Mouse (Mus musculus) neural tube, embryonic 15.5 days (tissue): ENCODE data around the gene Col24a1. TPM values are rescaled to one million over a fixed set of nuclear protein-coding genes. Genes with fewer than 3 reads are reported as not detected.

Experiments used
- ATAC-seq: fragments of 200-750 bp; cut with Nextera tagmentation; 2 replicates; pipeline ENCODE4 v1.8.0; 2017; ENCODE audit warnings: mild to moderate bottlenecking, moderate TSS enrichment, moderate library complexity; ENCODE audit not compliant: low FRiP score
- H3K27ac ChIP-seq: fragments of 300-500 bp; sonication (generic); replicated peaks from 2 replicates; pipeline ENCODE4 v1.5.1; 2015; ENCODE audit warnings: mild to moderate bottlenecking, inconsistent platforms
- H3K27me3 ChIP-seq: fragments of 300-500 bp; sonication (generic); replicated peaks from 2 replicates; pipeline ENCODE4 v1.6.1; 2015; ENCODE audit warnings: inconsistent platforms
- H3K36me3 ChIP-seq: fragments of 300-500 bp; sonication (generic); 2 replicates; pipeline ENCODE4 v1.6.1; 2015; ENCODE audit warnings: inconsistent platforms
- H3K4me1 ChIP-seq: fragments of 300-500 bp; sonication (generic); 2 replicates; pipeline ENCODE4 v1.6.1; 2015; ENCODE audit warnings: inconsistent platforms
- H3K4me2 ChIP-seq: fragments of 300-500 bp; sonication (generic); 2 replicates; pipeline ENCODE4 v1.6.1; 2015; ENCODE audit warnings: inconsistent platforms, mild to moderate bottlenecking, moderate library complexity
- H3K4me3 ChIP-seq: fragments of 300-500 bp; sonication (generic); replicated peaks from 2 replicates; pipeline ENCODE4 v1.5.1; 2015; ENCODE audit warnings: mild to moderate bottlenecking, inconsistent platforms
- H3K9ac ChIP-seq: fragments of 300-500 bp; sonication (generic); replicated peaks from 2 replicates; pipeline ENCODE4 v1.6.1; 2015; ENCODE audit warnings: mild to moderate bottlenecking, inconsistent platforms
- H3K9me3 ChIP-seq: fragments of 300-500 bp; sonication (generic); replicated peaks from 2 replicates; pipeline ENCODE4 v1.6.1; 2016; ENCODE audit warnings: inconsistent platforms
- WGBS: fragments of 180-500 bp; shearing (Covaris S2); methylation state at CpG from one replicate; pipeline ENCODE4 v1.1.7; 2015; ENCODE audit warnings: mixed read lengths; 5-methylcytosine and 5-hydroxymethylcytosine counted together
- polyA plus RNA-seq: library from polyadenylated mRNA; unstranded; fragments of >200 nt; fragmentation: Nextera tagmentation; extraction: Ambion mirVana; gene quantifications from 2 replicates; pipeline ENCODE4 v1.2.1, GENCODE M21; 2015

The Col24a1 gene
- polyA plus RNA-seq, 1 experiment from 2014 or later = 1.5 TPM

GRCm38 (mm10) chr3:145576876-145577275, 284.6 kb downstream of the Col24a1 start:
- no peaks in the 10 kb centered on the region for H3K9me3 ChIP-seq
- peak; percentile 16; the same call in 1 of the 2 replicates for ATAC-seq
- peak overlapping the region; percentile 94 for H3K4me3 ChIP-seq
- peaks cover 24% of the 10 kb centered on the region for H3K36me3 ChIP-seq
- H3K4me1 ChIP-seq = peaks cover 19% of the 10 kb centered on the region
- peak overlapping the region; percentile 88 for H3K4me2 ChIP-seq
- WGBS = 35% methylated on average over 15 of the region's 15 CpGs
- no peak overlapping the region for H3K27ac ChIP-seq
- H3K9ac ChIP-seq = peak overlapping the region; percentile 67
- no peaks in the 10 kb centered on the region for H3K27me3 ChIP-seq

GRCm38 (mm10) chr3:145583043-145583442, 290.8 kb downstream of the Col24a1 start:
- Histone ChIP-seq H3K36me3 (peaks cover 60% of the 10 kb centered on the region), H3K27ac (no peak overlapping the region), H3K4me2 (no peak overlapping the region), H3K9ac (no peak overlapping the region), H3K27me3 (no peaks in the 10 kb centered on the region), H3K4me3 (no peak overlapping the region), H3K4me1 (peaks cover 3% of the 10 kb centered on the region), H3K9me3 (no peaks in the 10 kb centered on the region)
- no peak for ATAC-seq
- 91% methylated on average over 4 of the region's 4 CpGs for WGBS

DNA sequence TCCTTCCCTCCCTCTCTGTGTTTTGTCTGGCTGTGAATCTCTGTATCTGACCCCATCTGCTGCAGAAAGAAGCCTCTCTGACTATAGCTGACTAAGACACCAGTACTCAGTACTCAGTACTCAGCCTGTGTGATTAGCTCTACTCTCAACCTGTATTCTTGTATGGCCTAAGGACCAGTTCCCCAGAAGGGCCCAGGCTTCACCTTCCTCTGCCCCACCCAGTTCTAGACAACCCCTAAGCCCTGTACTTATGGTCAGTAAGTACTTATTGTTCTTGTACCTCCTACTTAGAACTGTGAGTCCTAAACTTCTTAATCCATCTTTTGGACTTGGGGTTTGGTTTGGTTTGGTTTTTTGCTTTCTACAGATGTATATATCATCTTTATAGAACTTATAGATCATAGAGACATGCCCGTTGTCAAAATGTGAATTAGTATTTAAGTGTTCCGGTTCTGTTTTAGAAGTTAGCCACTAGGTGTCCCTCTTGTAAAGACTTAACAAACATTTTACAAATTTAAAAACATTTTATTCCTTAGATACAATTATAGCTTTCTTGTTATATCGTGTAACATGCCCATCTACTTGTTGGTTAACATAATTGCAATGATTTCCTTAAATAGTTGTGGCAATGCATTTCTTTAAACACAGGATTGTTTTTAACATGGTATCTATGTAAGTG, 291.4 kb downstream of the Col24a1 start:
- no peak overlapping the region for H3K4me3 ChIP-seq
- H3K4me2 ChIP-seq = no peak overlapping the region
- H3K9me3 ChIP-seq = no peaks in the 10 kb centered on the region
- H3K27ac ChIP-seq = no peak overlapping the region
- WGBS = 64% methylated on average over 3 of the region's 3 CpGs
- peaks cover 54% of the 10 kb centered on the region for H3K36me3 ChIP-seq
- no peak for ATAC-seq
- H3K4me1 ChIP-seq = no peaks in the 10 kb centered on the region
- H3K27me3 ChIP-seq = no peaks in the 10 kb centered on the region
- H3K9ac ChIP-seq = no peak overlapping the region

- Histone ChIP-seq H3K36me3 (peaks cover 59% of the 10 kb centered on the region), H3K4me3 (no peak overlapping the region), H3K9ac (no peak overlapping the region), H3K9me3 (no peaks in the 10 kb centered on the region), H3K27ac (no peak overlapping the region), H3K27me3 (no peaks in the 10 kb centered on the region), H3K4me1 (no peaks in the 10 kb centered on the region), H3K4me2 (no peak overlapping the region)
- ATAC-seq = no peak
- 83% methylated on average over 4 of the region's 4 CpGs for WGBS
Measured at GRCm38 (mm10) chr3:145590562-145590961, 298.3 kb downstream of the Col24a1 start.

- no peak overlapping the region for H3K27ac ChIP-seq
- 85% methylated on average over 6 of the region's 6 CpGs for WGBS
- no peak overlapping the region for H3K4me2 ChIP-seq
- no peak overlapping the region for H3K9ac ChIP-seq
- ATAC-seq = no peak
- H3K36me3 ChIP-seq = peaks cover 50% of the 10 kb centered on the region
- no peaks in the 10 kb centered on the region for H3K9me3 ChIP-seq
- H3K4me1 ChIP-seq = no peaks in the 10 kb centered on the region
- H3K27me3 ChIP-seq = no peaks in the 10 kb centered on the region
- H3K4me3 ChIP-seq = no peak overlapping the region
Measured at GRCm38 (mm10) chr3:145591841-145592542, 299.7 kb downstream of the Col24a1 start.

DNA sequence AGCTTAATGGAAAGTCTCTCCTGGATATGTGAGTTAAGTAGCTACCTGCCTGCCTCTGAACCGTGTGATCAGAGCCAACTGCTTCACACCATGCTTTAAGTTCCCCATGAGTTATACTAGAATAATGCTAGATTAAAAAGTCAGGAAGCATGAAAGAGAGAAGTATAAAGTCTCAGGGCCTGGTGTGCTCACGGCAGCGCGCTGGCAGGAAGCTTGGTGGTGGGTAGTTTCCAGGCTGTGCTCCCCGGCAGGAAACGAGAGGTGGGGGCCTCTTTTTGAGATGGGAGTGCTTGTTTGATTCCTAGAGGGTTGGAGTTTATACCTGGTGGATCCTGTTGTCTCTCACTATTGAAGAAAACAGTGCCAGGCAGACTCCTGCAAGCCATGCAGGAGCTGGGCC, 303.1 kb downstream of the Col24a1 start:
- 84% methylated on average over 6 of the region's 6 CpGs for WGBS
- H3K4me1 ChIP-seq = no peaks in the 10 kb centered on the region
- H3K27ac ChIP-seq = no peak overlapping the region
- peaks cover 66% of the 10 kb centered on the region for H3K36me3 ChIP-seq
- H3K4me3 ChIP-seq = no peak overlapping the region
- no peaks in the 10 kb centered on the region for H3K27me3 ChIP-seq
- H3K4me2 ChIP-seq = no peak overlapping the region
- H3K9ac ChIP-seq = no peak overlapping the region
- H3K9me3 ChIP-seq = no peaks in the 10 kb centered on the region
- ATAC-seq = no peak

DNA sequence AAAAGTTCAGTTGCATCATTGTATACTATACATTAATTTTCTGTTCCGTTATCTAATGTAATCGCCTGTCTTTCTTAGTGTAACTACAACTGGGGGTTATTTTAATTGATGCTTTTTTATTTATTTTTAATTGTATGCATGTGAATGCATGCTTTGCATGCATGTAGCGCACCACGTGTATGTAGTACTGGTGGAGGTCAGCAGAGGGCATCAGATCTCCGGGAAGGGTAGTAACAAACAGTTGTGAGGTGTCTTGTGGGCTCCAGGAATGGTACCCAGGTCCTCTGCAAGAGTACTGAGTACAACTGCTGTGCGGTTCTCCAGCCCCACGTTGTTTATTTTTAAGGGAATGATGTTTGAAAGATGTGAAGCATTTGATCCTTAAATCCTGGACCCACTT, 306.8 kb downstream of the Col24a1 start:
- Histone ChIP-seq H3K4me3 (no peak overlapping the region), H3K36me3 (peaks cover 56% of the 10 kb centered on the region), H3K9ac (no peak overlapping the region), H3K27me3 (no peaks in the 10 kb centered on the region), H3K27ac (no peak overlapping the region), H3K4me1 (peaks cover 20% of the 10 kb centered on the region), H3K9me3 (no peaks in the 10 kb centered on the region), H3K4me2 (no peak overlapping the region)
- 95% methylated on average over 7 of the region's 7 CpGs for WGBS
- ATAC-seq = no peak

DNA sequence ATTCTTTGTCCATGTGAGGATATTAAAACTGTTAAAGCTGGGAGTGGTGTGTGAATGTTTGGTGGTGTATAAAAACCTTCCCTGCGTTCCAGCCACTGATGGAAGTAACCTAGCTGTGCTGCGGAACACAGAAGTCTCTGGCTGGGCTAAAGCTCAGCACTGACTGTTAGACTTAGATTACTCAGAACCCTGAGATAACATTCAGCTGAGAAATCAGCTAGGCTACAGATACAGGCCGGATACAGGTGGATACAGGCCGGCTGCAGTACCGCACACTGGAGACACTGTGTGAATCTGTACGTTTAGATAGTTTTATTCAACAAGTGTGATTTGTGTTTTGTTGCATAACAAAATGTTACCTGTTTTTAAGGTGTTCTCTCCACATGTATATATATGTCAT, 308.5 kb downstream of the Col24a1 start:
- Histone ChIP-seq H3K9me3 (no peaks in the 10 kb centered on the region), H3K4me2 (no peak overlapping the region), H3K27ac (no peak overlapping the region), H3K9ac (no peak overlapping the region), H3K36me3 (peaks cover 58% of the 10 kb centered on the region), H3K27me3 (no peaks in the 10 kb centered on the region), H3K4me1 (peaks cover 20% of the 10 kb centered on the region), H3K4me3 (no peak overlapping the region)
- ATAC-seq = no peak
- WGBS = 95% methylated on average over 6 of the region's 6 CpGs

DNA sequence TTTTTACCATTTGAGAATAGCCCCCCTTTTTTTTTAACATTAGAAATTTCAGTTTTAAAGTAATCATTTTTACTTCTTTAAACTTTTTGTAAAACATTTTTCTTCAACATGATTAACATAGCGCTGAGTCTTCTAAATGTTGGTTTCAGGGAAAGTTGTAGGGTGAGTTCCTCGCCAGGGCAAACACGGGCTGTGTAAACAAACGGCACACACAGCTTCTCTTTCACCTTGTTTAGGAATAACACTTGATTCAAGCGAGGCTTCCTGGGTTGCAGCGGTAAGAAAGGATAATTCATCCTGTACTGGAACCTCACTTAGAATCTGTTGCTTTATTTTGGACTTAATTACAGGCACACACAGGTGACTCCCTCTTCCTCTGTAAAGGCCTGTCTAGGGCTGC, 309.1 kb downstream of the Col24a1 start:
- WGBS = 86% methylated on average over 6 of the region's 6 CpGs
- Histone ChIP-seq H3K36me3 (peaks cover 57% of the 10 kb centered on the region), H3K27me3 (no peaks in the 10 kb centered on the region), H3K4me1 (peaks cover 20% of the 10 kb centered on the region), H3K9ac (no peak overlapping the region), H3K9me3 (no peaks in the 10 kb centered on the region), H3K4me2 (no peak overlapping the region), H3K4me3 (no peak overlapping the region), H3K27ac (no peak overlapping the region)
- ATAC-seq = no peak

Other genes with a start within 250 kb of the Col24a1 start
- gene Clca2, start 193.0 kb upstream of the Col24a1 start, polyA plus RNA-seq = 0.55 TPM in 1 of 2 replicates, not detected in the other
- 10.2 and 11.3 TPM in 2 replicates for gene Odf2l, start 173.9 kb upstream of the Col24a1 start, polyA plus RNA-seq